Mouse (Mus musculus) kidney, postnatal 10 days (tissue): Measurements from ENCODE around the gene Card9.

ENCODE experiments used
- DNase-seq: peaks from one replicate; pipeline ENCODE4 v3.0.0; 2021; ENCODE audit warnings: mixed read lengths

Gene Card9

DNA sequence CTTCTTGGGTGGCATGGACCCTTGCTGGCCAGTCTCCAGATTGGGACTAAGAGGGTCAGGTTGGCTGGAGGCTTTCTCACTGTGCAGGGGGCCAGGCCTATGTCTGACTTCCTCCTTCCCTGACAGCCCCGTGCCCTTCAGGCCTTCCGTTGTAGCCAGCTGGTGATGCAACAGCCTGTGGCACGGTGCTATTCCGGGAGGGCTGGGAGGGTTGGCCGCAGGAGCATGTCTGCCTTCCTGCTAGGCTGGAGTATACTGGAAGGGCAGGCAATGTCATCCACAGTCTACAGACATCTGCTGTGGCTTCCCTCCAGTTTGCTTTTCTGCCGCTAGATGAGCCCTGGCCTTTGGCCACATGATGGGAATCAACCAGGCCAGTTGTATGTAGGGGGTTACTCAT is 735 bp downstream of the Card9 start:
- peak; percentile 27 for DNase-seq

DNA sequence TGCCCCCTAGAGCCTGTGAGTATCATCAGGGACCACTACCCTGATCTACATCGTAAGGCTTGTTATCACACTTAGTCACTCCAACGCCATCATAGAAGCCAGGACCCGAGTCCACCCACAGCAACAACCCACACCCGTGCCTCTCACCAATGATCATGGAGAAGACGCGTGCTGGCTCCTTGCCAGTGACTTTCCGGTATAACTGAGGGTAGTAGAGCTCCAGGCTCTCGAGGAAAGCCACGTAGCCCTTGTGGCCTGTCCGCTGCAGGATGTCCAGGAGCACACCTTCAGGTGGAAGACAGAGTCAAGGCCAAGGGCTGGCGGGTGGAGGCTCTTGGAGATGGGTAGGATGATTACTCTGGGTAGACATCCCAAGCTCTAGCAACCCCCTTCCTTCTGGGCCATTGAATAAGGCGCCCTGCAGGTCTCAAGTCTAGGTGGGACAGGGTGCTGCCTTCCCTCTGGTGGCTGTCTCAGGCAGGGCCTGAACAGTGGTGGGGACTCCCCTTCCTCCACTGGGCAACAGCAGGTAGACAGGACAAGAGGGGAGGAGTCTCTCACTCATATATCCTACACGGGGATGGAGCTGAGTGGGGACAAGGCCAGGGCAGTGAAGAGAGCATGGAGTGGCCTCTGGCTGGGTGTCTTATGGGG is 1.9 kb downstream of the Card9 start:
- DNase-seq, result peak; percentile 23

DNA sequence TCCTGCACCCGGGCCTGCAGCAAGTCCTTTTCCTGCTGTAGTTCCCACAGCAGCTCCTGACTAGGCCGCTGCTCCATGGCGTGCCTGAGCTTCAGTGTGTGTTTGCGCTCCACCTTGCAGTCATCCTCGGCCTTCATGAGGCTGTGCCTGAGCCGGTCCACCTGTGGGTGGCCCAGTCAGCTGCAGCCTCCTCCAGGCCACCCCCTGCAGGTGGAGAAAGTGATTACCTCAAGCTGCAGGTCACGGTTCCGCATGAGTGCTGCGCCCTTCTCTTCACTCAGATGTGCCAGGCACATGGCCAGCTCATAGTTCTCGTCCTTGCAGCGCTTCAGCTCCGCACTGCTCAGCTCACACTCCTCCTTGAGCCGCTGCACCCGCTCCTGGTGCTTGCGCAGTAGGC is 3.2 kb downstream of the Card9 start:
- peak; percentile 81 for DNase-seq

DNA sequence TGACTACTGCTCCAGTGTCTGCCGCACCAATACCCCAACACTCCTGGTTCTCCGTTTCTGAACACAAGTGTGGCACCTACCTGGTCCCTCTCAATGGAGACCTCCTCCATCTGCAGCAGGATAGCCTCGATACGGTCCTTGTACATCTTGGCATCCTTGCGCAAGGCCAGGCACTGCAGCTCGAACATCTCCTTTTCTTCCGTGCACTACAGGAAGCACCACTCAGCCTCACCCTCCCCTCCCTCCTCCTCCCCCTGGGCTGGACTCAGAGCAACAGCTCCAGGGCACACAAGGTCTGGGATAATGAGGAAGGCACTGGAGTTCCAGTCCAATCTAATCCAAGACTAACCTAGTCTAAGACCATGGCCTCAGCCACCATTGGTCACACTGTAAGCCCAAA is 4.0 kb downstream of the Card9 start:
- DNase-seq, result peak; percentile 13

DNA sequence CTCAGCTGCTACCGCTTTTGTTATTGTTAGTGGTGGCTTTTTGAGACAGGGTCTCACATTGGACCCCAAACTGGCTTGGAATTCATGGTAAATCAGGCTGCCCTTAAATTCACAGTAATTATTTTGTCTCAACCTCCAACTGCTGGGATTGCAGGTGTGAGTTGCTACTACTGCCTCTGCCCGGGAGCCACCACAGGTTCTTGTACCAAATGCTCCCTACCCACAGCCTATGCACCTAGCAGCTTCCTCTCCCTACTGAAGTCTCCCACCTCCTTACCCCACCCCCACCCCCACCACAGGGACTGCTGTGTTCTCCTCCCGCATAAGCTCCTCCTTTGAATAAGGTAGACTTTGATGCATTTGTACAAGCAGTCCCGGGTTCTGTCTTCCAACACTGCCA is 4.5 kb downstream of the Card9 start:
- peak; percentile 4 for DNase-seq

DNA sequence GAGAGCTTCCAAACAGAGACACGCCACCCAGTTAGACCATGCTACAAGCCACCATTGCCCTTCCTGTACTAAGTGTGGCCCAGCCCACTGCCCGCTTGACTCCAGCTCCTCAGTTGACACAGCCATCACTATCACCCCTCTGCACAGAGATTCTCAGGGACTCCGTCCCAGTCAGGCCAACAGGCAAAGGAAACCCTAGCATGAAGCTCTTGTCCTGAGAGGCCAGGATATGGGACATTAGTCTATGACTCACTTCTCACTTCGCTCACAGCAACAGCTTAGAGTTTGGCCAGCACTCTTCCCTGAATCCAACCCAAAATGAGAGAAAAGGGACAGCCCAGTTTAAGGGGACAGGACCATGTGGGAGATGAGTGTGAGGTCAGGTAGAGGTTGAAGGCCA is 6.3 kb downstream of the Card9 start:
- DNase-seq, result peak; percentile 2

DNA sequence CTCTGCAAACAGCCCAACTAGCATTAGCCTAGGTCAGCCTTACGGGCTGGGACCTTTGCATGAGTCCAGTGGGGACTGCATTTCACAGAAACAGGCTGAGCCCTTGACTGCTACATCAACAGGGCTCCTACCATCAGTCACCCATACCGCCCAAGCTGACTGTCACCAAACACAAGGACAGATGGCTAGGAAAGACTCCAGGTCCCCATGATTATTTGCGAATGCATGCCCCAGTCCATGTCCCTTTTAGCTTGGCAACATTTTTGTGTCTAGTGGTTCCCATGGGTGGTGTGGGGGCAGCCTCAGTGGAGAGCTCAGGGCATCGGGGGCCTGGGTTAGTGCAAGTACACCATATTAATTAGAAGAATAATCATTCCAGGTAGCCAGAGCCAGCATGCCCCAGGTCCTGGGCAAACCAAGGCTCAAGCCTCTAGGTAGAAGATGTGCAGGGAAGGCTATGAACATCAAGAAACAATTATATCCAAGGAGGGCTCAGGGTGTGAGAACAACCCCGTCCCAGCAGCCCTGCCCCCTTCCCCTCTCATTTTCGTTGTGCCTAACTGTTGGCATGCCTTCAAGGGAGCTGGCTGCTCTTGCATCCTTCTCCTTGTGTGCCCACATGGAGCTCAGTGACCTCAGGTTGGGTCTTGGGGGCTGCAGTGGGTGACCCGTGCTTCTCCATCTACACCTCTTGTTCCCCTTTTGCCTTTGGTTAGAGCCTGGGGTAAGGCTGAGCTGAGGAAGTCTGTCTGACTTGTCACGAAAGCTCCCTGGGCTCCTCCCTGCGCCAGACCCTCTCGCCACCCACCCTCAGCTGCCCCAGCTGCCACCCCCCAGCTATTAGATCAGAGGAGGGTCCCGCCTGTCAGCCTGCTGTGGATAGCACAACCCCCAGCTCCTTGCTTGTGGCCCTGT is 7.4 kb downstream of the Card9 start:
- peak; percentile 5 for DNase-seq

DNA sequence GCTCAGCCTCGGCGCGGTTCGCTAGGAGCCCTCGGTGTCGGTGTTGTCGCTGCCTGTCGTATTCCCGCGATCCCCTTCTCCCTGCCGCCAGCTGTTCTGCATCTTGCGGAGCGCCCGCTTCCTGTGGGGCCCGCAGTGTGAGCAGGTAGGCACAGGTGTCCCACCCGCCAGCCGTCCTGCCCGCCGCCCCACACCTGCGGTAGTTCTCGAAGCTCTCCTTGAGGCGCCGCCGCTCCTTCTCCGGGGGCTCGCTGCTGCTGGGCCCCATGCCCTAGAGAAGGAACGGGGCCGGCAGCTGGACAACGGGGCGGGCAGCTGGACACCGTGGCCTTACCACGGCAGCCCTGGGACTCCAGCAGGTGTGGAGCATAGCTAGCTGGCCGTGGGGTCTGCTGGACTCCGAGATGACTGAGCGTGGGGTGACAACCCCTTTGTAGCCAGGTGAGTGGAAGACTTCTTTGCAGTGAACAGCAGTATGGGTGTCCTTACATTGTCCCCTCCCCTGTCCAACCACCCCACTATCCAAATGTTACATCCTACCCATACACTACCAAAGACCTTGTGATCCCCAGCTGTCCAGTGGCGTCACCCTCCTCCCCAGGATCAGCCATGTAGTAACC is 8.3 kb downstream of the Card9 start:
- DNase-seq, result no peak

DNA sequence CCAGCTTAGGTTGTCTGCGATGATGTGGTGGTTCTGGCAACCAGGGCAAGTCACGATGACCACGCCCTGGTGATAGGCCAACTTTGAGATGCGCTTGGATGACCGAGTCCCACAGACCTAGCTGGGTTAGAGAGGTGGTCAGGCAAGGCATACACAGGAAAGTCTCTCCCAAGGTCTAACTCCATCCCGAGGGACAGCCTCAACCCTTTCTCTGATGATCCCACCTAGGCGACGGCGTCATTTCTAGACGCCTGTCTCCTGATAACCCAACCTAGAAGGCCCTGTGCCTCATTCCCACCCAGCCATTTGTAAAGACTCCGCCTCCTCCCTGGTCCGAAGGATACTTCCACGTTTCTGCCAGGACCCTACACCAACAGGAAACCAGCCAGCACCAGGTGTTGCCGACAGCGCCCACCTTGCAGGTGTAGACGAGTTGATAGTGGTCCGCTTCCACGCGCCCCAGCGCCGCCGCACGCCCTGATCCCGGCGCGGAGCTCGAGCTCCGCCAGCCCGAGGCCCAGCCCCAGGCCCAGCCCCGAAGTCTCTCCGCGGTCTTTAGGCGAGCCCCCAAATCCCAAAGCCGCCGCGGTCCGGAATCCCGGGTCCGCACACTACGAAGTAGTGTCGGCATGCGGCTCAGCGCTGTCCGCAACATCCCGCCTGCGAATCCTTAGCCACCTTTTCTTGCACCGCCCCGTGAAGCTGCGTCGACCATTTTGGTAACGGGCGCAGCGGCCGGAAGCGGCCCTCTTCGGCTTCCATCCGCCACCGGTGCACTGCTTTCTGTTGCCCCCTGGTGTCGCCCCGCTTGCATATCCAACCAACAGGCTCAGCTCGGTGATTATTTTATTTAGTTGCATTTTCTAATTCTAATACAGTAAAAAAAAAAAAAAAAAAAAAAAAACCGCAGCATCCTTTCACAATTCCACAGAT is 9.1 kb downstream of the Card9 start, which contains the start of gene Dnlz:
Gene Dnlz (minus strand): TSS at position 753 of the 933 bp plus-strand sequence.
- DNase-seq, result peak; percentile 97

DNA sequence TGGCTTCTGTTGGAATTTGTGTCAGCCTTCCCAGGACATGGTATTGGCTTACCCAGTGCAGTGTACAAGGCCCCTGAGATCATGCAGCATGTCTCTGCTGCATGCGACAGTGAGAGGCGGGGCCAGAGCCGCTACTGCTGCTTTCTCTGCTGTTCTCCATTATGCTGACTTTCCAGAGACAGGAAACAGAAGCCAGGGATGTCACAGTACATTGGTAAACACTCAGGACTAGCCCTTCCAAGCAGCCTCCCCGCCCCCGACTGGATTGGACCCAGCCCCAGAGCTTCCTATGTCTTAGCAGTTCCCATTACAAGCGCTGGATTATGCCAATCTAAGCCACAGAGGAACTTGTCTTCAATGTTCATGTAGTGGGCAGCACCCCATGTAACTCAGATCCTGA is 12.5 kb downstream of the Card9 start:
- DNase-seq, result peak; percentile 77

DNA sequence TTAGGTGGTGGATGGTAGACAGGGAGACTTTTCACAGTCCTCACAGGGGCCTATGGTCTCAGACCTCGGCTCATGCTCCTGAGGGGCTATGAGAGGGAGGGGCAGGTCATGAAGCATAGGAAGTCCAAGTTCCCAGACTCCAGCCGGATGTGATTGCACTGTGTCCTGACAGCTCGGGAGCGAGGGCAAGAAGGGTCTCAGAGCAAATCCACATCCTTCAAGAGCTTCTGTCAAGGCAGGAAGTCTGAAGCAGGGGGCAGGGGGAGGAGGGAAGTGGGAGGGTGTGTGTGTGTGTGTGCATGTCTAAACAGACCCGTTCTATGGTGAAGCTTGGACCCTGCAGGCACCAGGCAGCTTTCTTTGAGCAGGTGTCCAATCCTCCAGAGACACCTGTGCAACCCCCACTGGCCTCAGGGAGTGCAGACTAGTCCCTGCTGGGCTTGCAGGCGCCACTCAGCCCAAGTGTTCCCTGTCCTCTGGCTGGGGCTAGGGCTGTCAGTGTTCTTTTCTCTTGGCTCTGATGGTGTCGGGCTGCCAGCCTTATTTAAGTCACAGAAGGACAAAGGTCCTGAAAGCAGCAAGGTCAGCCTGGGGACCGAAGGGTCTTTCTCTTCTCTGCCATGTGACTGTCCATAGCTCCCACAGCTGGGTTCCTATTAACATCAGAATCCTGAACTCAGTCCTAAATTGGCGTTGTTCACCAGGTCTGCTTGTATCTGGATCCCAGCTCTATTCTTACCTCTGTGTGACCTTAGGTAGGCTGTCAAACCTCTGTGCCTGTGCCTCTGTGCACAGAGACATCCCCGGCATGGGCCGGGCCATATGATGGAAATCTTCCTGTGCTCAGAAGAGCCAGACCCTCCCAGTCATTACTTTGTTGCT is 17.9 kb downstream of the Card9 start:
- DNase-seq, result peak; percentile 83

DNA sequence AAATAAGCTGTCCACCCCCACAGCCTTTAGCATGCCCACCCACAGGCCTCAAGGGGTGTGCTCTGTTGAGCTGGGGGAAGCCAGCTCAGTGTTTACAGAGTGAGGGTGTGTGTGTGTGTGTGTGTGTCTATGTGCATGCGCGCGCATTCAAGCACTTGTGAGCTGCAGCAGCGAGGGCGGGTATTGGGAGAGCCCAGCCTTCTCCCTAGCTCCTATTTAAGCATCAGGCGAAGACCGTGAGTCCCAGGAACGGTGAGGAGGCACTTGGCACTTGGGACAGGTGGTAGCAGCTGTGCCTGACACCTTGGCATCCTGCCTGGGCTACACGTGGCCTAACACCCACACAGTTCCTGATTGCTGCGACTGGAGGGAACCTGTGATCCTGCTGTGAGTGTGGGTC is 18.7 kb downstream of the Card9 start:
- DNase-seq, result peak; percentile 80

DNA sequence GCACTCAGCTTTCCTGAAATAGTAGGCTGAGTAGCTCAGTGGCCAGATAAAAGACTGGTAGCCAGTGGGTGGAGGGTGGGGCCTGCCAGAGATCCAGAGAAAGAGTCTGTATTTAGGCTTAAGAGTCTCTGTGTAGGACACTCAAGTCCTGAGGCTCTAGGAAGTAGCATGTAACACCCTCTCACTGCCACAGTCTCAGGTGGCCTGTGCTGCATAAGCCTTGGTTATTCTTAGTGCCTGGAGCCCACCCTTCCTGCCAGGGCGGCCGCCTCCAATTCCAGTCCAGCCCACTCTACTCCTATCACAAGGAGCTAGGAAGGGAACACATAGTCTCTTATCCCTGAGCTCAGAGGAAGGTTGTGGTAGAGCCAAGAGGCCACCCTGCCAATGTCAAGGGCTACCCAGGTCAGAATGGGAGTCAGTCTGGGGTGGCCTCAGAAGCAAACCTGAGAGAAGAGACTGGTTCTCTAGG is 19.2 kb downstream of the Card9 start:
- no peak for DNase-seq

DNA sequence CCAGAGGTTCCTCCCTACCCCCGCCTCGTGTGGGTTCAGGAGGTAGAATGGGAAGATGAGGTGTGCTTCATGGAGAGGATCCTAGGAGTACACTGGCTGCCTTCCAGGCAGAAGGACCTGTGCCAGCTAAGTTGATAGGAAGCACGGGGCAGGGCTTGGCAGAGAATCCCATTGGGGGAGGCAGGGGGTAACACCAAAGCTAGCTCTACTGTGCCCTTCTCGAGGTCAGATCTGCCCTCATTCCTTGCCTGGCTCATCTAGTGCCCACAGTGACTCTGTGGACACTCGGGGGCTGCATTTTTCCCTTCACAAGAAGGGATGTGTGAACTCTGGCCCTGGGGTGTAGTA is 21.5 kb downstream of the Card9 start:
- no peak for DNase-seq

DNA sequence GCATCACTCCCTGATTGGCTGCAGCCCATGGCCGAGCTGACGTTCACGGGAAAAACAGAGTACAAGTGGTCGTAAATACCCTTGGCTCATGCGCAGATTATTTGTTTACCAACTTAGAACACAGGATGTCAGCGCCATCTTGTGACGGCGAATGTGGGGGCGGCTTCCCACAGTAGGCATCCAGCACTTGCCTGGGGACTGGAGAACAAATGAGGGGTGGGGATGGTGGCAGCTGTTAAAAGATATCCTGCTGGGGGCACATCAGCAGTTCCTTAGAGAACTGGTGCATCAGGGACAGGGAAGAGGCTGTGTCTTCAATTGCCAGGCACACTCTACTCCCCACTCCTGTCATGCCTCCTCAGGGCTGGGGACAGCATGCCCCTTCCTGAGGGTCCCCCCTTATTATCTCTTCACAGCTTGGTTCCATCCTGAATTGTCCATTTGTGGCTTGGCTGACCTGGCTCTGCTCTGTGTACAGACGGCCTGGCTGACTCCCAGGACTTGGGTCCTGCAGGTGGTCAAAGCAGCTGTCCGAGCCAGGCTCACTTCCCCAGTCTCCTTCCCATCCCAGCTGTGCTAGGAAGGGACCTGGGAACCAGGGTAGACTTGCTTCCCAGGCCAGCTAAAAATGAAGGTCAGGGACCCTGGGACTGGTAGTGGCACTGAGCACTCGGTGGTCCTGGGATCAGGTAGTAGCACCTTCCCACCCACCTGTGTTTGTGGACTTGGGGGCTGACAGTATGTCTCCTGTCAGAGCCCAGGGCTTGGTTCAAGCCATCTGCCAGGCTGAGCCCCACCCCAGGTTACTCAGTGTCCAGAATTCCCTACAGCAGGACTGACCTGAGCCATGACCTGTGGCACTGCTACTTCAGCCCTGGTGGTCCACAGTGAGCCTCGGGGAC is 22.2 kb downstream of the Card9 start:
- DNase-seq, result no peak

DNA sequence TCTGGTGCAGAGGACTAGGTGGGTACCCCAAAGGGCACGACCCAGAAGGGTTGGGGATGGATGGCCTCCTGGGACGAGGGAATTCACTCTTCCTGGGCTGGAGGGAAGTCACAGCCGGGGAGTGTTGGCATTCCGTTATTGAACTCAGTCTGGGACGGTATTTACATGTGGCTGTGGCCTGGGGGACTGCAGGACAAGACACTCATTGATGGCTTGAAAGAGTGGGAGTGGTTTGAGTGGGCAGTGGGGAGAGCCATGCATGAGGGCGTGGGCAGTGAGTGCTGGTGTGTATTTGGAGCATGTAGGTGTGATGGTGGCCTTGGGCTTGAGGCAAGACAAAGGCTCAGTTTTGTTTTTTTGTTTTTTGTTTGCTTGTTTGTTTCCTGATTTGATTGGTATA is 30.0 kb downstream of the Card9 start:
- DNase-seq, result no peak

DNA sequence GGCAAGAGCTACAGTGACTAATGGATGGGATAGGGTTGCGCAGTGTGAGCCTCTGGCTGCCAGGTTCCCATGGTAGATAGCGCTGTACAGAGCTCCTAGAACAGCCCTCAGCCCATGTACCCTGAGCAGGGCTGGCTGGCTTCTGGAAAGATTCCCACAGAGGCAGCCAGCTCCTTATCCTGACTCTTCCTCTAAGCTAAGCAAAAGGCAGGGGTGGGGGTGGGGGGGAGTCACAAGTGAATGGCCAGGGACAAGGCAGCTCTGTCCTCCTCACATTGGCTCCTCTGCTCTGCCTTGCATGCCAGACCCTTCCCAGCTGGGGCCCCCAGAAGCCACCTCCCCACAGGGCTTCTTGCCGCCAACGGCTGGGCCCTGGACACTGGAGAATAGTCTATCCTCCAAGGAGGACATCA is 30.7 kb downstream of the Card9 start:
- DNase-seq, result no peak

DNA sequence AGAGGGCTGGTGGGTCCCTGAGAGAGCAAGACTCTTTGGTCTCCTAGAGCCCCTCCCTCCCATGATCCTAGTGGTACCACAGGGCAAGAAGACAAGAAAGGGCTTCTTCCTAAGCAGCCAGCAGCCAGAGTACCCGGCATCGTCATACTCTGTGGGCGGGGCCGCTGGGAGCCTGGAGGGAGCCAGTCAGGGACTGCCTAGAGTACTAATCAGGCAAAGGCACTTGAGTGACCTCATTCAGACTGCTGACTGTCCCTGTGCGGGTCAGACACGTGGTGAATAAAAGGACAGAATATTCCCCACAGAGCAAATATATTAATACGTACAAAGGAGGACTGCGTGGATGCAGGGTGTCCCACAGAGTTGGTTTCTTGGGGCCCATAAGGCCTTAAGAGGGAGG is 31.3 kb downstream of the Card9 start:
- no peak for DNase-seq

DNA sequence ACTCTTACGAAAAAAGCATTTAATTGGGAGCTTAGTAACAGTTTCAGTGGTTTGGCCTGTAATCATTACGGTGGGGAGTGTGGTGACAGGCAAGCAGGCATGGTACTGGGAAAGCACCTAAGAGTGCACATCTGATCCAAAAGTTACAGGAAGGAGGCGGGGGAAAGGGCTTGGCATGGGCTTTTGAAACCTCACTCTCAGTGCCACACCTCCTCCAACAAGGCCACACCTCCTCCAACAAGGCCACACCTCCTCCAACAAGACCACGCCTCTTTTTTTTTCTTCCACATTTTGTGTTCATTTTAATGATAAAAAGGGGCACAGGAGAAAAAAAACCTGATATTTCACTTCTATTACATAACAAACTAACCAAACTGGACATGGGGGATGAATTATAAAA is 32.9 kb downstream of the Card9 start:
- DNase-seq, result no peak

DNA sequence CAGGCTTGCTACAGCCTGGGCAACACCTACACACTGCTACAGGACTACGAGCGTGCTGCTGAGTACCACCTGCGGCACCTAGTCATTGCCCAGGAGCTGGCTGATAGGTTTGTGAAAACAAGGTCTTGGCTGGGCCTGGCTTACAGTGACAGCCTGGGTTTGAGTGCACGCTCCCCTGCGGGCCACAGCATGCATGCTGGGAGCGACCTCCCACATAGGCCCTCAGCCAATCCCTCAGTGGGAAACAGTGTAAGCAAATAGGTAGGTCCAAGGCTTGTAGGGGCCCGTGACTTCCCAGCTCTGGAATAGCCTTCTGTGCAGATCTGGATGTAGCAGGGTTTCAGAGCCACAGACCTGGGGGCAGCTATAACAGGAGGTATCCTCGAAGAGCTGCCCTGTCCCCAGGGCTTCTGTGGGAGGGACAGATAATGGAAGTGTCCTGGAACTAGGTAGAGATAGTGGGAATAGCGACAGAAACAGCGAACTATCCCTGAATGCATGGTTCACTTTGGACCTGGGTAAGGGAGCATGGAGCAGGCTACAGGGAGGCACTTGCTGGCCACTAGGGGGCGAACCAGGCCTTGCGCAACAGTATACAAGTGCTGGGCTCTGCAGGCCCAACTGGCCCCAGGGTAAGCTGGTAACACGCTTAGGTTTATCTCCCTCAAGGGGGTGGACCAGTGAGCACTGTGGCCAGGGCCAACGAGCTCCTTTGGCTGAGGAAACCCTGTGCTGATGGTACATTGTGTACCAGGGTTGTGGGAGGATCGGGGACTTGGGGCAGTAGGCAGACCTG is 35.1 kb downstream of the Card9 start:
- peak; percentile 80 for DNase-seq
